ENCODE assay signal across 8 mouse cellular contexts in the genomic region with DNA sequence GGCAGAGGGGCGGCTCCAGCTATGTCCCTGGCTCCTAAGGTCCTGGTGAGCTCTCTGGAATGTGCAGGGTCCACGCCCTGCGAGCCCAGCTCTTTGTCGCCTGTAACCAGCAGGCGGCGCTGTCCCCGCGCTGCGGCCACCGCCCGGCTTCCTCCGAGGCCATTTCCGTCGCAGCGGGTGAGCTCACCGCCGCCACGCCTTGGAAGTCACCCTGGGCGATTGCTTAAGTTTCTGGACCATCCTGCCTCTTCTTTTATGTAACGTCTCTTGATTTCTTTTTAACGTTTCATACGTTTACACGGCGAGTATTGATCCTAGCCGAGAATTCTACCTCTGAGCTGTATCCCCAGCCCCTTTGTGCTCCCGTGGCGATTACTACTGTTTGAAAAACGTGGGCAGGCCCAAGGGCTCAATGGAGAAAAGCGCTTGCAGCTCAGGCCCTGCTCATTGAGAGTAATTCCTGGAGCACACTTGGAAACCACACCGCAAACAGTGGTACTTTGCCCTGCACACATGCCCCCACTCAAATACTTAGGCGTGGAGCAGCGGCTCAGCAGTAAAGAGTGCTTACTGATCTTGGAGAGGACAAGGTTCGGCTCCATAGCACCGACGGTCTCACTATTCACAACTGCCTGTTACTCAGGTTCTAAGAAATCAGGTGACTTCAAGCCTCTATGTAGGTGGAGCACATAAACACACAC. TPM values are rescaled to one million over a fixed set of nuclear protein-coding genes. Genes with fewer than 3 reads are reported as not detected.
DNase-seq lines count a peak whose midpoint lies in the region; ATAC-seq lines count a peak whose summit lies in the region.

No protein-coding gene starts in this region.

- peaks cover 2% of the 10 kb centered on the region for H3K27me3 ChIP-seq in megakaryocyte, embryonic 14.5 days (replicated peaks)

- peak; percentile 73 for ATAC-seq in inflammation-experienced regulatory T-cells, adult 6 months

- DNase-seq in adipocyte (ENCODE audit: low spot score), result peak; percentile 94
- peak; percentile 96 for DNase-seq in embryo, embryonic 10 days (ENCODE audit: low spot score)
- peak; percentile 95 for DNase-seq in gastrocnemius, postnatal 14 days
- peak; percentile 77 to 95 for DNase-seq in left cerebral cortex, adult 9 months (ENCODE audit: low spot score in 2 of 2)
- DNase-seq in right cerebral cortex, adult 2 months (ENCODE audit: low spot score in 2 of 2), result peak; percentile 94 to 96
- DNase-seq in urinary bladder, postnatal 14 days (ENCODE audit: low spot score), result peak; percentile 96

- H3K4me3 ChIP-seq in megakaryocyte, embryonic 14.5 days (replicated peaks), result peak overlapping the region; percentile 93

- intact Hi-C loops in gastrocnemius, postnatal 14 days (cut with DNase I; ENCODE audit: low total_unique reads), result loop anchor here (5.0 to 10.0 kb wide), 2 partner anchors 121 to 1638 kb away; partner anchors contain the start of gene Kmt2d

- peaks cover 39% of the 10 kb centered on the region for H3K4me1 ChIP-seq in megakaryocyte, embryonic 14.5 days

- H3K36me3 ChIP-seq in megakaryocyte, embryonic 14.5 days (replicated peaks; ENCODE audit: low read length), result no peaks in the 10 kb centered on the region

- no peaks in the 10 kb centered on the region for H3K9me3 ChIP-seq in megakaryocyte, embryonic 14.5 days

RNA-seq across cellular contexts. Expression of gene Tuba1c, which starts 36.4 kb away (rescaled TPM):
- total RNA-seq in gastrocnemius, postnatal 14 days (2021), result 10 to 100 TPM; 14.3 to 21.0 TPM
- polyA plus RNA-seq in inflammation-experienced regulatory T-cells, adult 6 months (2017; shearing (Covaris generic)), result 100 to 1,000 TPM in 1 of 3 experiments, 10 to 100 TPM in 2; 70.4 to 203 (median 83.7) TPM
- 62.0 and 103 TPM in 2 replicates for polyA plus RNA-seq in megakaryocyte, embryonic 14.5 days (2012; ENCODE audit: insufficient read depth, low replicate concordance)

RNA-seq across cellular contexts. Expression of gene Tuba1a, which starts 39.7 kb away (rescaled TPM):
- total RNA-seq in gastrocnemius, postnatal 14 days (2021), result 100 to 1,000 TPM in 1 of 2 experiments, 10 to 100 TPM in 1; 58.7 to 109 TPM
- 100 to 1,000 TPM; 206 to 351 (median 217) TPM for polyA plus RNA-seq in inflammation-experienced regulatory T-cells, adult 6 months (2017; shearing (Covaris generic))
- polyA plus RNA-seq in megakaryocyte, embryonic 14.5 days (2012; ENCODE audit: insufficient read depth, low replicate concordance), result 40.3 and 115 TPM in 2 replicates

RNA-seq across cellular contexts. Expression of gene Gm49450, which starts 39.9 kb away (rescaled TPM):
- not detected for total RNA-seq in gastrocnemius, postnatal 14 days (2021)
- polyA plus RNA-seq in inflammation-experienced regulatory T-cells, adult 6 months (2017; shearing (Covaris generic)), result not detected
- polyA plus RNA-seq in megakaryocyte, embryonic 14.5 days (2012; ENCODE audit: insufficient read depth, low replicate concordance), result 2.5 and 169 TPM in 2 replicates

RNA-seq across cellular contexts. Expression of gene Tuba1b, which starts 58.9 kb away (rescaled TPM):
- 10 to 100 TPM; 64.0 to 93.6 TPM for total RNA-seq in gastrocnemius, postnatal 14 days (2021)
- 100 to 1,000 TPM; 459 to 882 (median 544) TPM for polyA plus RNA-seq in inflammation-experienced regulatory T-cells, adult 6 months (2017; shearing (Covaris generic))
- 19.4 and 182 TPM in 2 replicates for polyA plus RNA-seq in megakaryocyte, embryonic 14.5 days (2012; ENCODE audit: insufficient read depth, low replicate concordance)

Comparison
In these comparisons a context has a peak if more than half of its experiments do, and no peak if none do; other contexts are left out.
1. Peak in every context shown above with its lines: DNase-seq, ATAC-seq and H3K4me3 ChIP-seq.